In the genomic region with DNA sequence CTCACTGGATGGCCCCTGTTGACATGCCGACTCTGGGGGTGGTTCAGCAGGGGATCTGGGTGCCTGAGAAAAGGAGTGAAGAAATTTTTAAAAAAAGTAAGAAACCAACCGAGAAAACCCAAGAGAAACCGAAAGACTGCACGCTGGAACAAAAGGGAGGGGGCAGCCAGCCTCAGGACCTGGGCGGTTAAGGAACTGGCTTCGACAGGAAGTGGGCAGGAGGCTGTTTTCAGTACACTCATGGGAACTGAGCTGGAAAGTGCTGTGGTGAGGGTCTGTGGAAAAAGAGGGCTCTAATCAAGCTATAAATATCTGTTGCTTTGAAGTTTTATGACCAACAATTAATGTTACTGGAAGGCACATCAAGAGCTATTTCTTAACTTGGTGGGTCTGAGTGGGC, we compare ENCODE assay signal across 12 mouse cellular contexts.
DNase-seq lines count a peak whose midpoint lies in the region; TF ChIP-seq lines count a peak whose summit lies in the region.
"Had no signal": no experiment of that assay in that cellular context is flagged by ENCODE, and none has a peak within 500 bp of the region (broad histone marks: within the 10 kb centered on the region; RNA-seq: fewer than 3 reads in every experiment).

No protein-coding gene starts in this region.

- no peaks in the 10 kb centered on the region for H3K27me3 ChIP-seq in megakaryocyte, embryonic 14.5 days (replicated peaks)

- no peak for TF ChIP-seq CTCF in bone marrow macrophage, adult 2 months (IDR thresholded peaks at IDR 0.05; ENCODE audit: low read depth, low read length)

- DNase-seq in kidney, postnatal 4 days: peak; percentile 14 to 23
- no peak for DNase-seq in kidney, adult 9 months
- peak; percentile 74 for DNase-seq in thymus, postnatal 14 days
- DNase-seq in right cerebral cortex, adult 2 months (ENCODE audit: low spot score in 2 of 2): no peak
- no peak for DNase-seq in lung, postnatal 14 days
- DNase-seq in neural tube, embryonic 10.5 days (ENCODE audit: extremely low spot score, low spot score): no peak
- DNase-seq: cerebellum, postnatal 36 days; heart, postnatal 36 days; layer of hippocampus, adult 9-11 months had no signal

- no peak for TF ChIP-seq POLR2A in bone marrow macrophage, adult 2 months (IDR thresholded peaks at IDR 0.05; ENCODE audit: borderline replicate concordance, low read depth, low read length)

- H3K4me1 ChIP-seq in bone marrow macrophage, adult 2 months (ENCODE audit: control insufficient read depth, insufficient read depth, low read length): peaks cover 8% of the 10 kb centered on the region
- peaks cover 3% of the 10 kb centered on the region; the same call in 1 of the 2 replicates for H3K4me1 ChIP-seq in megakaryocyte, embryonic 14.5 days

- H3K36me3 ChIP-seq in megakaryocyte, embryonic 14.5 days (replicated peaks; ENCODE audit: low read length): no peaks in the 10 kb centered on the region
- H3K36me3 ChIP-seq: midbrain, embryonic 10.5 days had no signal

- H3K9me3 ChIP-seq in megakaryocyte, embryonic 14.5 days: peaks cover 4% of the 10 kb centered on the region; the same call in 1 of the 2 replicates
- H3K9me3 ChIP-seq: midbrain, embryonic 10.5 days had no signal

- peak overlapping the region; percentile 22; the same call in 1 of the 2 replicates for H3K4me3 ChIP-seq in bone marrow macrophage, adult 2 months (ENCODE audit: insufficient read depth, low read length)
- peak overlapping the region; percentile 87 for H3K4me3 ChIP-seq in megakaryocyte, embryonic 14.5 days (replicated peaks)
- H3K4me3 ChIP-seq: midbrain, embryonic 10.5 days had no signal

- H3K27ac ChIP-seq in bone marrow macrophage, adult 2 months (ENCODE audit: insufficient read depth, low read depth, low read length): no peak overlapping the region
- H3K27ac ChIP-seq: midbrain, embryonic 10.5 days had no signal

Comparison
In these comparisons a context has a peak if more than half of its experiments do, and no peak if none do; other contexts are left out.
1. DNase-seq: peak in kidney, postnatal 4 days (2 of 2) and thymus, postnatal 14 days (single experiment); none in kidney, adult 9 months (single experiment), right cerebral cortex, adult 2 months (0 of 2), lung, postnatal 14 days (single experiment) and neural tube, embryonic 10.5 days (single experiment).